Mouse (Mus musculus) stomach, postnatal 0 days (tissue): ENCODE data around the gene Doxl2. TPM values are rescaled to one million over a fixed set of nuclear protein-coding genes. Genes with fewer than 3 reads are reported as not detected.

Experiments
- ATAC-seq: fragments of 200-750 bp; cut with Nextera tagmentation; 2 replicates; pipeline ENCODE4 v1.8.0; 2017; ENCODE audit not compliant: low FRiP score, low TSS enrichment
- DNase-seq: peaks from one replicate; pipeline ENCODE4 v3.0.0-alpha.2; 2016; ENCODE audit warnings: low spot score
- H3K27ac ChIP-seq: fragments of 300-500 bp; sonication (generic); replicated peaks from 2 replicates; pipeline ENCODE4 v1.5.1; 2014; ENCODE audit warnings: mild to moderate bottlenecking, control low read depth
- H3K27me3 ChIP-seq: fragments of 300-500 bp; sonication (generic); 2 replicates; pipeline ENCODE4 v1.6.1; 2014; ENCODE audit warnings: low read length; ENCODE audit not compliant: control insufficient read depth, insufficient read depth
- H3K36me3 ChIP-seq: fragments of 300-500 bp; sonication (generic); 2 replicates; pipeline ENCODE4 v1.6.1; 2014; ENCODE audit warnings: low read length, mixed read lengths; ENCODE audit not compliant: control insufficient read depth, insufficient read depth
- H3K4me1 ChIP-seq: fragments of 300-500 bp; sonication (generic); replicated peaks from 2 replicates; pipeline ENCODE4 v1.6.1; 2014; ENCODE audit warnings: antibody characterized with exemption; ENCODE audit not compliant: control insufficient read depth, insufficient read depth
- H3K4me2 ChIP-seq: fragments of 300-500 bp; sonication (generic); replicated peaks from 2 replicates; pipeline ENCODE4 v1.6.1; 2014; ENCODE audit warnings: low read depth, mild to moderate bottlenecking, control low read depth, moderate library complexity
- H3K4me3 ChIP-seq: fragments of 300-500 bp; sonication (generic); 2 replicates; pipeline ENCODE4 v1.5.1; 2014; ENCODE audit warnings: low read depth, low read length, control low read depth
- H3K9ac ChIP-seq: fragments of 300-500 bp; sonication (generic); 2 replicates; pipeline ENCODE4 v1.6.1; 2014; ENCODE audit warnings: mild to moderate bottlenecking, low read length, control low read depth, mixed read lengths
- H3K9me3 ChIP-seq: fragments of 300-500 bp; sonication (generic); 2 replicates; pipeline ENCODE4 v1.6.1; 2016; ENCODE audit warnings: low read length; ENCODE audit not compliant: control insufficient read depth
- CTCF ChIP-seq: IDR thresholded peaks from 2 replicates; pipeline ENCODE4 v1.5.1; 2016; ENCODE audit warnings: antibody characterized with exemption, low read depth, mild to moderate bottlenecking, moderate library complexity
- EP300 ChIP-seq: optimal IDR thresholded peaks from 2 replicates; pipeline ENCODE3; 2016; ENCODE audit warnings: antibody characterized with exemption
- whole genome bisulfite sequencing: fragments of 180-500 bp; shearing (Covaris S2); extraction: QIAGEN DNeasy Blood & Tissue Kit; methylation state at CpG from one replicate; pipeline ENCODE4 v1.1.7; 2014; 5-methylcytosine and 5-hydroxymethylcytosine counted together
- polyA plus RNA-seq: library from polyadenylated mRNA; unstranded; fragments of >200 nt; fragmentation: Nextera tagmentation; extraction: Ambion mirVana; gene quantifications from 2 replicates; pipeline ENCODE4 v1.2.1, GENCODE M21; 2015

Gene Doxl2
- polyA plus RNA-seq, 1 experiment from 2014 or later: not detected

DNA sequence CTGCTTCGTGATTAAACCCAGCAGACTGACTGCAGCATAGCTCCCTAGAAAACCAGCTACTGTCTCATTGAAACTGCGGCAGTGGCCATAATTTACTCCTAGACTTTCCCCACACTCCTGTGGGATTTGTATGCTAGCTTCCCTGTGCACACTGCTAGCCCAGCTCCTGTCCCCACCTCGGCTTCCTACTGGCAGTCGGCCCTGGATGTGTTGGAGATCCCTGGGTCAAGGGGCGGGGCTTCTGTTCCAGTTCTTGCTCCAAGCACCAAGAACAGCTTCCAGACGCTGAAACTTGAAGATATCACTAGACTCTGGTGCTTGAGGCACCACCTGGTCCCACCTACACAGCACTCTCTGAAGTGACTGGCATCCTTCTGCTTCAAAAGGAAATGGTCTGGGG lies 23.4 kb downstream of the Doxl2 start:
- 47% methylated on average over 6 of the region's 6 CpGs for WGBS

DNA sequence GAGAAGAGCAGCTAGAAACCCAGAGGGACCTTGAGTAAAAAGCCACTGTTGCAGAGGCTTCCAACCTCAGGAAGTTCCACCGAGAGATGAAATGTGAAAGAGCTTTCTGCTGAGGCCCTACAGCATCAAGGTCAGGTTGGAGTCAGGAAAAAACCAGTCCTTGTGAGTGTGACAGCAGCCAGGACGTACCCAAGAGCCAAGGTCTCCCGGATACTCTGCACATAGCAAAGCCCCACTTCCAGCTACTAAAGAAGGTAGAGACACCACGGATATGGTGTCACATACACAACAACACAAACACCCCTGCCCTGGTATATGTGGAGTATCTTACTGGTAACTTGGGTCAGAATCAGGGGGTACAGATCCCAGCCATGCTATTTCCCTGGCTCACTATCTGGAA lies 24.0 kb downstream of the Doxl2 start:
- 82% methylated on average over 4 of the region's 4 CpGs for WGBS
- ATAC-seq (no peak), DNase-seq (no peak)
- Histone ChIP-seq H3K4me2 (no peak overlapping the region), H3K36me3 (no peaks in the 10 kb centered on the region), H3K9me3 (no peaks in the 10 kb centered on the region), H3K4me3 (no peak overlapping the region), H3K9ac (no peak overlapping the region), H3K4me1 (no peaks in the 10 kb centered on the region), H3K27me3 (no peaks in the 10 kb centered on the region), H3K27ac (no peak overlapping the region)
- TF ChIP-seq CTCF: no peak
- no peak for TF ChIP-seq EP300

More for the DNA sequence above, 23.4 kb downstream of the Doxl2 start:
- Histone ChIP-seq H3K4me2 (no peak overlapping the region), H3K4me3 (no peak overlapping the region), H3K4me1 (no peaks in the 10 kb centered on the region), H3K27me3 (no peaks in the 10 kb centered on the region), H3K36me3 (no peaks in the 10 kb centered on the region), H3K27ac (no peak overlapping the region), H3K9me3 (no peaks in the 10 kb centered on the region), H3K9ac (no peak overlapping the region)
- ATAC-seq: no peak
- no peak for DNase-seq
- TF ChIP-seq EP300 (no peak), CTCF (no peak)

DNA sequence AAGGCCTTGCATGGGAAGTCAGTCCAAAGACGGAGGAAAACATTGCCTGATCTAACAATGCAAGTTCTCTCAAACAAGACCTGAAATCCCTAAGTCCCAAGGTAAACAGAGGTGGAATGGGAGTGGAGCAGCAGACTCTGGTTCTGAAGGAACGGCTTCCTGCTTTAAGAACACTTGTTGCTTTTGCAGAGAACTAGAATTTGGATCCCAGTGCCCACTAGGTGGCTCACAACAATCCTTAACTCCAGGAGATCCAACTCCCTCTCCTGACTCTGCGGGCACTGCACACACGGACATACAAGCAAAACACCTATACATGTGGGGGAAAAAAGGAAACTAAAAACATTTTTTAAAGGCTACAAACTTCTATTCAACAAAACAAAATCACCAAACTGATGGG lies 28.6 kb downstream of the Doxl2 start:
- H3K4me3 ChIP-seq: no peak overlapping the region
- no peak overlapping the region for H3K9ac ChIP-seq
- H3K9me3 ChIP-seq: no peaks in the 10 kb centered on the region
- TF ChIP-seq CTCF (peak; percentile 66), EP300 (no peak)
- DNase-seq: peak; percentile 52
- 26% methylated on average over 4 of the region's 4 CpGs for WGBS
- no peak for ATAC-seq
- H3K4me1 ChIP-seq: no peaks in the 10 kb centered on the region
- H3K36me3 ChIP-seq: no peaks in the 10 kb centered on the region
- no peaks in the 10 kb centered on the region for H3K27me3 ChIP-seq
- no peak overlapping the region for H3K27ac ChIP-seq
- no peak overlapping the region for H3K4me2 ChIP-seq

DNA sequence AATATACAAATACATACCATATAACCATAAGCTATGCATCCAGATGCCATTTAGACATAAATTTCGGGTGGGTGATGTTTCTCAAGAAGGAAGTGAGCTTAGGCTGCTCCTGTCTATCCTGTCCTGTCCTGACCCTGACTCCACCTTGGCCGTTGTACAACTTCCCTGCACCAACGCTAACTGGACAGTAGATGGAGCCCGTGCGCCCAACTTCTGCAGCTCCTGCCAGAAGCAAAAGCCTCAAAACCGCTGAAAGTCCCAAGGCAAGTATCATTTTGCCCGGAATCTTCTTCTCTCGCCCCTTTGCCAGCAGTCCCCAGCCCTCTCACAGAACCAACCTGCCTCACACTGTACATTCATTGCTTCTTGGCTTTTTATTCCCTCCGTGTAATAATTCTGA lies 33.2 kb downstream of the Doxl2 start:
- peak; percentile 71 for ATAC-seq
- WGBS: under 1% methylated on average over 9 of the region's 9 CpGs
- H3K4me1 ChIP-seq: no peaks in the 10 kb centered on the region
- peak overlapping the region; percentile 52 for H3K4me2 ChIP-seq
- H3K9me3 ChIP-seq: no peaks in the 10 kb centered on the region
- H3K9ac ChIP-seq: no peak overlapping the region
- peak; percentile 90 for TF ChIP-seq CTCF
- TF ChIP-seq EP300: no peak
- H3K36me3 ChIP-seq: no peaks in the 10 kb centered on the region
- DNase-seq: peak; percentile 77
- no peak overlapping the region for H3K27ac ChIP-seq
- no peaks in the 10 kb centered on the region for H3K27me3 ChIP-seq
- peak overlapping the region; percentile 37 for H3K4me3 ChIP-seq

DNA sequence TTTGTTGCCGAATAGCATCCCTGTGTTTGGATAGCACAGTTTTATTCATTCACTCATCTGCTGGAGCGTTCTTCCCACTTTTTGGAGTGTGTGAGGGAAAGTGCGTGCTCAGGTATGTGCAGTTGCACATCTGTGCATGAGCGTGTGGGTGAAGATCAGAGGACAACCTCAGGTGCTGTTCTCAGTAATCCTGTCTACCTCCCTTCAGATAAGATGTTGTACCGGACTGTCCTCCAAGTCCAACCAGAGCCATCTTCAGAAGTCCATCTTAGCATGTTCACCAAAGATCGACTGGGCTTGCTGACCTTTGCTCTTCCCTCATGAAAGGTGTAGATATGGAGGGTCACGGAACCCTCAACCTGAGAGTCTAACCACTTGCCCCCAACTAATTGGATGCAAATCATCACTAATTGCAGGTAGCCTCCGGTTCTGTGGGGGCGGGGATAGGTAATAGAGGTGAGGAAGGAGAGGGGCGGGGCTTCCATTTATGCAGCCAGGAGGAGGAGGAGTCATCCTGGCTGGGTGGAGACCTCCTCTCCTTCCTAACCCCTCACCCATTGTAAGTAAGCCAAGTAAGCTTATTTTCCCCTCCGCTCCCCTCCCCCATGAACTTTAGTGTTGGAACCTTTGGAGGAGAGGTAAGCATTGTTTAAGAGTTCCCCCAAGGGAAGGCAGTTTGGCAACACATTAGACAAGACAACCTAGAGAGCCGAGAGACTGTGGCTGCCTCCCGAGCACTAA lies 33.8 kb downstream of the Doxl2 start:
- no peak for ATAC-seq
- 13% methylated on average over 13 of the region's 13 CpGs for WGBS

DNA sequence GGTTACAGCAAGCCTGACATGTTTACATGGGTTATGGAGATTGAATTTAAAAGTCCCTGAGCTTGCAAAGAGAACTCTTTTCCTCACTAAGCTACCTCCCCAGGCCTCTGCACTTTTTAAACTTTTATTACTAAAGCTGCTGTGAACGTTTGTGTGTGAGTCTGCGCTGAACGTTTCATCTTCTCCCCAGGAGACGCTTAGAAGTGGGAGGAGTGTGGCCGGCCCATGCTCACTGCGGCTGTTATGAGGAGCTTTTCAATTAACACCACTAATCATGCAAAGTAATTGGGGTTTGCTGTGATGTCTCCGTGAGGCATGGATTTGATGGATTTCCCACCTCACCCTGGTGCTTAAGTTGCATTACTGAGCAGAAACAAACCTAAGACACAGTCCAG lies 34.4 kb downstream of the Doxl2 start:
- H3K27me3 ChIP-seq: no peaks in the 10 kb centered on the region
- H3K4me1 ChIP-seq: no peaks in the 10 kb centered on the region
- no peaks in the 10 kb centered on the region for H3K36me3 ChIP-seq
- no peak for TF ChIP-seq CTCF
- no peak for TF ChIP-seq EP300
- peak overlapping the region; percentile 52 for H3K4me2 ChIP-seq
- no peak overlapping the region for H3K27ac ChIP-seq
- H3K9ac ChIP-seq: no peak overlapping the region
- DNase-seq: no peak
- no peaks in the 10 kb centered on the region for H3K9me3 ChIP-seq
- 12% methylated on average over 7 of the region's 7 CpGs for WGBS
- ATAC-seq: no peak
- no peak overlapping the region for H3K4me3 ChIP-seq

More for the DNA sequence above, 33.8 kb downstream of the Doxl2 start:
- Histone ChIP-seq H3K36me3 (no peaks in the 10 kb centered on the region), H3K4me1 (no peaks in the 10 kb centered on the region), H3K4me3 (peak overlapping the region; percentile 37), H3K9me3 (no peaks in the 10 kb centered on the region), H3K9ac (no peak overlapping the region), H3K27ac (no peak overlapping the region), H3K27me3 (no peaks in the 10 kb centered on the region), H3K4me2 (peak overlapping the region; percentile 52)
- DNase-seq: no peak
- TF ChIP-seq EP300 (no peak), CTCF (no peak)
